Mouse (Mus musculus) urinary bladder, adult 2 months (tissue): ENCODE data around the gene 9930021J03Rik. TPM values are rescaled to one million over a fixed set of nuclear protein-coding genes. Genes with fewer than 3 reads are reported as not detected.

ENCODE experiments used
- DNase-seq: peaks from one replicate; pipeline ENCODE4 v3.0.0; 2022; ENCODE audit warnings: low spot score
- polyA plus RNA-seq: library from polyadenylated mRNA; depleted of rRNA; stranded (reverse); fragments of >200 nt; gene quantifications from 2 replicates; pipeline ENCODE4 v1.2.3, GENCODE M21; 2012; rRNA removed

Gene 9930021J03Rik
- polyA plus RNA-seq, 1 experiment = 19.8 TPM

- no peak for DNase-seq
These were observed 110.7 kb downstream of the 9930021J03Rik start for GRCm38 (mm10) chr19:29695071-29695470.

- peak; percentile 44 for DNase-seq
These were observed 121.8 kb downstream of the 9930021J03Rik start for GRCm38 (mm10) chr19:29683844-29684540.

- no peak for DNase-seq
These were observed 125.3 kb downstream of the 9930021J03Rik start for GRCm38 (mm10) chr19:29680182-29681152.

- DNase-seq = no peak
These were observed 127.5 kb downstream of the 9930021J03Rik start for GRCm38 (mm10) chr19:29678181-29678778.

- no peak for DNase-seq
These were observed 129.2 kb downstream of the 9930021J03Rik start for GRCm38 (mm10) chr19:29676479-29677193.

- DNase-seq = no peak
These were observed 130.2 kb downstream of the 9930021J03Rik start for GRCm38 (mm10) chr19:29675562-29676078.

- no peak for DNase-seq
These were observed 130.8 kb downstream of the 9930021J03Rik start for GRCm38 (mm10) chr19:29674946-29675345.

- no peak for DNase-seq
These were observed 133.1 kb downstream of the 9930021J03Rik start for GRCm38 (mm10) chr19:29672660-29673059.

- no peak for DNase-seq
These were observed 134.6 kb downstream of the 9930021J03Rik start for GRCm38 (mm10) chr19:29671160-29671559.

GRCm38 (mm10) chr19:29670247-29670646 lies 135.5 kb downstream of the 9930021J03Rik start:
- DNase-seq = no peak

- no peak for DNase-seq
These were observed 137.7 kb downstream of the 9930021J03Rik start for GRCm38 (mm10) chr19:29668135-29668534.

- no peak for DNase-seq
These were observed 138.7 kb downstream of the 9930021J03Rik start for GRCm38 (mm10) chr19:29666965-29667594.

- DNase-seq = no peak
These were observed 139.6 kb downstream of the 9930021J03Rik start for GRCm38 (mm10) chr19:29666164-29666563.

- DNase-seq = no peak
These were observed 140.9 kb downstream of the 9930021J03Rik start for GRCm38 (mm10) chr19:29664934-29665333.

Other genes starting within 250 kb of the 9930021J03Rik start
- gene Ermp1, start 157.6 kb downstream of the 9930021J03Rik start, polyA plus RNA-seq = 175 and 192 TPM in 2 replicates
- gene Mlana, start 108.2 kb downstream of the 9930021J03Rik start, polyA plus RNA-seq = 0.11 and 0.13 TPM in 2 replicates
- gene Ranbp6, start 7.0 kb upstream of the 9930021J03Rik start, polyA plus RNA-seq = 10.4 and 10.6 TPM in 2 replicates
- 19.5 and 24.4 TPM in 2 replicates for gene Il33, start 119.1 kb upstream of the 9930021J03Rik start, polyA plus RNA-seq
- not detected in 2 replicates for gene Trpd52l3, start 197.8 kb upstream of the 9930021J03Rik start, polyA plus RNA-seq
- 49.3 and 56.0 TPM in 2 replicates for gene Uhrf2, start 224.5 kb upstream of the 9930021J03Rik start, polyA plus RNA-seq